Mouse (Mus musculus) bone marrow, adult 2 months (tissue): Measurements from ENCODE around the gene Swap70.

Experiments
- CTCF ChIP-seq: fragments of 200-500 bp; IDR thresholded peaks from 2 replicates; pipeline ENCODE4 v1.5.1; 2011; ENCODE audit warnings: low read length, control low read depth; ENCODE audit not compliant: control insufficient read depth, insufficient read depth
- POLR2A ChIP-seq: fragments of 200-500 bp; IDR thresholded peaks from 2 replicates; pipeline ENCODE4 v1.6.1; 2011; ENCODE audit warnings: low read depth, mild to moderate bottlenecking, control low read depth, low read length, borderline replicate concordance; ENCODE audit not compliant: control insufficient read depth

DNA sequence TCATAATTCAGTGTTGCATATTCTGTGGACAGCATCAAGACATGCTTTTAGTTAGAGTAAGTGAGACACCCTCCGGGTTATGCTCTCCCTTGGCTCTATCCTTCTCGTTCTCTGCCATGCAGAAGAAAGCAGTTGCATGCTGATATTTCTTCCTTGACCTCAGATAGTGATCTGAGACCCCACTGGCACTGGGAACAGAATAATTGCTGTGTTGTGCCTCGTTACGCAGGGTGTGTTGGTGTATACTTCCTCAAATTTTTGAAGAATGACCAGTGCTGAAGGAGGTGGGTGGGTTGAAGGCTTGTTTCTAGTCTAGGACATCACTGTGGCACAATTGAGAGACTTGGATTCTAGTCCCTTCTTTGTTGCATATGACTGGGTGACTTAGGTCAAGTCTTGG, 14.6 kb downstream of the Swap70 start:
- TF ChIP-seq CTCF (no peak), POLR2A (no peak)
